In genomic region chr7:101679591-101679990, GRCm38 (mm10) we compare ENCODE assay signal across 8 mouse cellular contexts. TPM values are rescaled to one million over a fixed set of nuclear protein-coding genes. Genes with fewer than 3 reads are reported as not detected.
DNase-seq lines count a peak whose midpoint lies in the region; ATAC-seq lines count a peak whose summit lies in the region.

No protein-coding gene starts in this region.

- peak; percentile 82 for ATAC-seq in CD4-positive, CD25-positive, alpha-beta regulatory T cell, adult 4 months
- peak; percentile 83; the same call in 1 of the 2 replicates for ATAC-seq in cerebellum, adult (ENCODE audit: insufficient number of reproducible peaks, low FRiP score, low TSS enrichment)
- peak; percentile 80 for ATAC-seq in forebrain, embryonic 15.5 days (replicated peaks)
- peak; percentile 68 for ATAC-seq in liver, embryonic 16.5 days (ENCODE audit: low read depth)
- ATAC-seq in neural tube, embryonic 14.5 days (ENCODE audit: low read depth) = peak; percentile 94

- intact Hi-C loops in heart, postnatal 14 days (cut with DNase I) = loop anchor here (5.0 kb wide), 1 partner anchor 218 kb away; no protein-coding TSS in a partner anchor

- H3K9ac ChIP-seq in forebrain, embryonic 15.5 days (replicated peaks) = no peak overlapping the region
- H3K9ac ChIP-seq in liver, embryonic 16.5 days (ENCODE audit: low read depth, low read length) = no peak overlapping the region
- no peak overlapping the region for H3K9ac ChIP-seq in neural tube, embryonic 14.5 days (replicated peaks; ENCODE audit: low read depth, low read length)

- no peaks in the 10 kb centered on the region for H3K27me3 ChIP-seq in forebrain, embryonic 15.5 days
- no peaks in the 10 kb centered on the region for H3K27me3 ChIP-seq in liver, embryonic 16.5 days (ENCODE audit: control insufficient read depth, insufficient read depth, low read depth, low read length)
- H3K27me3 ChIP-seq in neural tube, embryonic 14.5 days (ENCODE audit: control insufficient read depth, insufficient read depth, low read length) = no peaks in the 10 kb centered on the region

- peaks cover 29% of the 10 kb centered on the region for H3K4me1 ChIP-seq in forebrain, embryonic 15.5 days
- peaks cover 11% of the 10 kb centered on the region for H3K4me1 ChIP-seq in liver, embryonic 16.5 days (ENCODE audit: control insufficient read depth, low read depth, low read length)
- no peaks in the 10 kb centered on the region; the same call in 1 of the 2 replicates for H3K4me1 ChIP-seq in neural tube, embryonic 14.5 days (ENCODE audit: control insufficient read depth, insufficient read depth, low read length)

- H3K9me3 ChIP-seq in forebrain, embryonic 15.5 days = no peaks in the 10 kb centered on the region
- H3K9me3 ChIP-seq in liver, embryonic 16.5 days (replicated peaks; ENCODE audit: control insufficient read depth, low read length) = no peaks in the 10 kb centered on the region
- H3K9me3 ChIP-seq in neural tube, embryonic 14.5 days (ENCODE audit: control insufficient read depth, low read length) = no peaks in the 10 kb centered on the region

- H3K4me2 ChIP-seq in forebrain, embryonic 15.5 days (replicated peaks) = no peak overlapping the region
- no peak overlapping the region for H3K4me2 ChIP-seq in liver, embryonic 16.5 days (ENCODE audit: low read depth, low read length)
- no peak overlapping the region for H3K4me2 ChIP-seq in neural tube, embryonic 14.5 days (ENCODE audit: low read depth, low read length)

- H3K4me3 ChIP-seq in forebrain, embryonic 15.5 days = no peak overlapping the region
- no peak overlapping the region for H3K4me3 ChIP-seq in liver, embryonic 16.5 days (ENCODE audit: low read depth, low read length)
- H3K4me3 ChIP-seq in neural tube, embryonic 14.5 days (ENCODE audit: low read depth, low read length) = no peak overlapping the region

- no peak overlapping the region for H3K27ac ChIP-seq in forebrain, embryonic 15.5 days (replicated peaks)
- H3K27ac ChIP-seq in liver, embryonic 16.5 days (ENCODE audit: low read length) = no peak overlapping the region
- H3K27ac ChIP-seq in neural tube, embryonic 14.5 days (ENCODE audit: low read depth, low read length) = no peak overlapping the region

- H3K36me3 ChIP-seq in forebrain, embryonic 15.5 days = no peaks in the 10 kb centered on the region
- no peaks in the 10 kb centered on the region for H3K36me3 ChIP-seq in liver, embryonic 16.5 days (ENCODE audit: control insufficient read depth, insufficient read depth)
- no peaks in the 10 kb centered on the region for H3K36me3 ChIP-seq in neural tube, embryonic 14.5 days (ENCODE audit: control insufficient read depth, insufficient read depth, low read length)

- 8% methylated on average over 7 of the region's 7 CpGs for WGBS in forebrain, embryonic 15.5 days
- WGBS in liver, embryonic 16.5 days (ENCODE audit: insufficient replicate concordance) = 14% methylated on average over 7 of the region's 7 CpGs
- WGBS in neural tube, embryonic 14.5 days = 8% methylated on average over 7 of the region's 7 CpGs

- DNase-seq in heart, postnatal 14 days = peak; percentile 84 to 89
- DNase-seq in kidney, postnatal 4 days = peak; percentile 87 to 90
- DNase-seq in telencephalon, adult 2 months (ENCODE audit: low read depth, low spot score) = peak; percentile 31

RNA-seq across cellular contexts. Expression of gene Clpb, which starts 16.2 kb away (rescaled TPM):
- 10 to 100 TPM in 1 of 2 experiments, 1 to 10 TPM in 1; 9.9 to 14.9 TPM for polyA plus RNA-seq in CD4-positive, CD25-positive, alpha-beta regulatory T cell, adult 4 months (2017; shearing (Covaris generic))
- 41.8 and 48.0 TPM in 2 replicates for polyA plus RNA-seq in forebrain, embryonic 15.5 days (2015; fragmentation: Nextera tagmentation; extraction: Ambion mirVana)
- 10 to 100 TPM; 61.6 to 69.5 TPM for total RNA-seq in heart, postnatal 14 days (2021)
- 21.3 TPM in 2 replicates for polyA plus RNA-seq in liver, embryonic 16.5 days (2015; fragmentation: Nextera tagmentation; extraction: Ambion mirVana)
- 36.1 and 37.5 TPM in 2 replicates for polyA plus RNA-seq in neural tube, embryonic 14.5 days (2014; fragmentation: Nextera tagmentation; extraction: Ambion mirVana)

Comparison
In these comparisons a context has a peak if more than half of its experiments do, and no peak if none do; other contexts are left out.
1. DNase-seq: peak in every context shown above with its lines; median percentile 88 in kidney, postnatal 4 days; 86 in heart, postnatal 14 days; 31 in telencephalon, adult 2 months.